Mouse (Mus musculus) small intestine, adult 2 months (tissue): ENCODE results near the gene Trpt1.
A peak's percentile ranks its signal among the peaks of the same experiment; 100 is the strongest.

Source experiments
- CTCF ChIP-seq: fragments of 200-500 bp; IDR thresholded peaks from 2 replicates; pipeline ENCODE4 v1.5.1; 2012; ENCODE audit warnings: low read depth, mild to moderate bottlenecking, control low read depth, inconsistent platforms, low read length, moderate library complexity, mixed read lengths; ENCODE audit not compliant: insufficient replicate concordance, insufficient read length; ENCODE audit errors: extremely low read depth
- POLR2A ChIP-seq: fragments of 200-500 bp; IDR thresholded peaks from 2 replicates; pipeline ENCODE4 v1.6.1; 2012; ENCODE audit warnings: low read depth, mild to moderate bottlenecking, control low read depth, inconsistent platforms, low read length, moderate library complexity

GRCm38 (mm10) chr19:7020224-7020641 is 24.3 kb downstream of the Trpt1 start:
- no peak for TF ChIP-seq POLR2A
- peak; percentile 61; the same call in 1 of the 2 replicates for TF ChIP-seq CTCF
